Mouse (Mus musculus) liver, postnatal 0 days (tissue): Measurements from ENCODE around the gene Shroom3. TPM values are rescaled to one million over a fixed set of nuclear protein-coding genes. Genes with fewer than 3 reads are reported as not detected.
A peak's percentile ranks its signal among the peaks of the same experiment; 100 is the strongest.

Experiments used
- ATAC-seq: fragments of 200-750 bp; cut with Nextera tagmentation; 2 replicates; pipeline ENCODE4 v1.8.0; 2017; ENCODE audit warnings: mild to moderate bottlenecking, moderate library complexity
- DNase-seq: peaks from one replicate; pipeline ENCODE4 v3.0.0-alpha.2; 2016
- H3K27ac ChIP-seq: fragments of 300-500 bp; sonication (generic); 2 replicates; pipeline ENCODE4 v1.5.1; 2014; ENCODE audit warnings: antibody characterized with exemption, moderate library complexity, mild to moderate bottlenecking, low read depth
- H3K27me3 ChIP-seq: fragments of 300-500 bp; sonication (generic); 2 replicates; pipeline ENCODE4 v1.6.1; 2014; ENCODE audit warnings: low read length, control low read depth, mixed read lengths; ENCODE audit not compliant: insufficient read depth
- H3K36me3 ChIP-seq: fragments of 300-500 bp; sonication (generic); replicated peaks from 2 replicates; pipeline ENCODE4 v1.6.1; 2014; ENCODE audit warnings: mild to moderate bottlenecking, control low read depth, low read length, moderate library complexity, mixed read lengths; ENCODE audit not compliant: insufficient read depth
- H3K4me1 ChIP-seq: fragments of 300-500 bp; sonication (generic); 2 replicates; pipeline ENCODE4 v1.6.1; 2014; ENCODE audit warnings: antibody characterized with exemption, mild to moderate bottlenecking, control low read depth; ENCODE audit not compliant: insufficient read depth
- H3K4me2 ChIP-seq: fragments of 300-500 bp; sonication (generic); 2 replicates; pipeline ENCODE4 v1.6.1; 2014; ENCODE audit warnings: low read depth, mild to moderate bottlenecking, low read length, moderate library complexity, mixed read lengths
- H3K4me3 ChIP-seq: fragments of 300-500 bp; sonication (generic); 2 replicates; pipeline ENCODE4 v1.5.1; 2014; ENCODE audit warnings: low read depth, low read length
- H3K9ac ChIP-seq: fragments of 300-500 bp; sonication (generic); replicated peaks from 2 replicates; pipeline ENCODE4 v1.6.1; 2014; ENCODE audit warnings: mild to moderate bottlenecking, moderate library complexity
- H3K9me3 ChIP-seq: fragments of 300-500 bp; sonication (generic); 2 replicates; pipeline ENCODE4 v1.6.1; 2016; ENCODE audit warnings: mild to moderate bottlenecking, control low read depth, low read length, mixed read lengths
- CTCF ChIP-seq: sonication (generic); IDR thresholded peaks from 2 replicates; pipeline ENCODE4 v1.5.1; 2016; ENCODE audit warnings: antibody characterized with exemption, low read depth
- EP300 ChIP-seq: IDR thresholded peaks from 2 replicates; pipeline ENCODE4 v1.6.1; 2016; ENCODE audit warnings: antibody characterized with exemption, low read depth, mild to moderate bottlenecking
- WGBS: fragments of 180-500 bp; shearing (Covaris S2); extraction: QIAGEN DNeasy Blood & Tissue Kit; methylation state at CpG from one replicate; pipeline ENCODE4 v1.1.7; 2014; ENCODE audit not compliant: insufficient replicate concordance; 5-methylcytosine and 5-hydroxymethylcytosine counted together
- polyA plus RNA-seq: library from polyadenylated mRNA; unstranded; fragments of >200 nt; fragmentation: Nextera tagmentation; extraction: Ambion mirVana; gene quantifications from 2 replicates; pipeline ENCODE4 v1.2.1, GENCODE M21; 2015

Gene Shroom3
- polyA plus RNA-seq, 1 experiment from 2014 or later = 0.96 TPM

DNA sequence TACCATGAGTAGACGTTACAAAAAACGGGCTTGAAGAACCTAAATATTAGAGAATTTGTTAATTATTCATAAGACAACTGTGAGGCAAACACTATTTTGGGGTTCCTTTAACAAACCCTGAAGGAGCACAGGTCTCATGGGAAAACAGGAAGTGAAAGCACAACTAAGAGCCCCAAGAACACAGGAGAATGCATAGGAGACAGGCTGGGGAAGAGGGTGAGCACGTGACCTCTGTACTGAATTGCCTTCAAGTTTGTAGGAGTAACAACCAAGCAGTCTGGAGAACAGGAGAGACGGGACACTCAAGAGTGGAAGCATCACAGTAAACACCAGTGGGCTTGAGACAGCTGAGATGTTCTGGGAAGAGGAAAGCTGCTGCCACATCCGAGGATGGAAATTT, 16.4 kb upstream of the Shroom3 start:
- H3K4me2 ChIP-seq = no peak overlapping the region
- no peak overlapping the region for H3K27ac ChIP-seq
- DNase-seq (no peak), ATAC-seq (no peak)
- no peak overlapping the region for H3K9ac ChIP-seq
- 53% methylated on average over 5 of the region's 5 CpGs for WGBS
- H3K27me3 ChIP-seq = no peaks in the 10 kb centered on the region
- no peaks in the 10 kb centered on the region for H3K9me3 ChIP-seq
- no peak overlapping the region for H3K4me3 ChIP-seq
- no peaks in the 10 kb centered on the region for H3K4me1 ChIP-seq
- TF ChIP-seq EP300 = no peak
- no peak for TF ChIP-seq CTCF
- no peaks in the 10 kb centered on the region for H3K36me3 ChIP-seq

DNA sequence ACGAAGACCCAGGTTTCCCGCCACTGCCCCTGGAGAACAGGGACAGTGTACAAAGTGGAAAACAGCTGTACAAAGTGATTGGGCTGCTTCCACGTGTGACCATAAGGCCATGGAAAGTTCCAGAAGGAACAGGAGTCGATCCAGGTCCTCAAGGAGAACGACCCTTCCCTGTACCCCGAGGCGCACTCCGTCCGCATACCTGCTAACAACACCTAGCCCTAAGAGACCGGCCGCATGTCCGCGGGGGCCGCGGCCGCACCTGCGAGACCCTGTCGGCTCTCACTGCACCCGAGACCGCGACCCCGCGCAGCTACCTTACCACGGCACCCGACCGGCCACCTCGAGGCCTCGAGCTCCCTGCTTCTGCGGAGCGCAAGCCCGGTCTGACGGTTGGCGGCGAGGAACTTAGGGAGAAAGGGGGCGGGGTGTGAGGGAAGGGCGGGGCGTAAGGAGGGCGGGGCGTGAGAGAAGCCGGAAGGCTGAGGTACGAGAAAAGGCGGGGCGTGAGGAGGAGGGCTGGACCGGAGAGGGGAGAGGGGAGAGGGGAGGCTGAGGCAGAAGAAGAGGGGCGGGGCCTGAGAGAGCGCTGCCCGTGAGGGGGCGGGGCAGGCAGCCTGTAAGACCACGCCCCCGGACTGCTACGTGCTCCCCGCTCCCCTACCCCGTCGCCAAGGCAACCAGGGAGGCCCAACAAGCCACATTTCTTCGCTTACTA, 8.2 kb upstream of the Shroom3 start, which contains the start of gene Ccdc158:
Gene Ccdc158 (minus strand): TSS at position 413 of the 715 bp plus-strand sequence.
- no peak within 1 kb of the TSS for H3K27ac ChIP-seq
- peak within 1 kb of the TSS; percentile 74 for H3K4me2 ChIP-seq
- no peaks in the 10 kb centered on the region for H3K27me3 ChIP-seq
- peaks cover 9% of the 10 kb centered on the region for H3K4me1 ChIP-seq
- TF ChIP-seq EP300 (no peak), CTCF (no peak)
- DNase-seq (peak; percentile 83), ATAC-seq (peak; percentile 90)
- no peaks in the 10 kb centered on the region for H3K9me3 ChIP-seq
- 12% methylated on average over 53 of the region's 55 CpGs for WGBS
- peak within 1 kb of the TSS; percentile 16; the same call in 1 of the 2 replicates for H3K9ac ChIP-seq
- peak within 1 kb of the TSS; percentile 33 for H3K4me3 ChIP-seq
- H3K36me3 ChIP-seq = no peaks in the 10 kb centered on the region

DNA sequence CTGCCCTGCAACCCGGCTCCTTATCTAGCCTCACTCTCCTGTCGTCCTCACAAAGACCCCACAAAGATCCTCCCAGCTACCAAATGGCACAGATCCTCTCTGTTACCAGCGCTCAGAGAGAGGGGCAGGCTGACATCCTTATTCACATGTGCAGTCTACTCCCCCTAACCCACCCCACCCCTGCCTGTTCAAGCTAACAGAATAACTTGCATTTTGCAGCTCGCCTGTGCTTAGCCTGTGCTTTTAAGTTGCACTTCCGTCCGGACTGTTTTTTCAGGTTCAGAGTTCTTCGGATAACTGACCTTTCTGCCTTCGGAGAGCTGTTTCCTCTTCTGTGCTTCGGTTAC, 7.7 kb upstream of the Shroom3 start:
- Histone ChIP-seq H3K27ac (no peak overlapping the region), H3K9ac (0 out of 2 replicates have a peak overlapping the region, but pooled peaks have one; percentile 16), H3K4me3 (peak overlapping the region; percentile 33), H3K36me3 (no peaks in the 10 kb centered on the region), H3K9me3 (no peaks in the 10 kb centered on the region), H3K4me1 (peaks cover 9% of the 10 kb centered on the region), H3K4me2 (peak overlapping the region; percentile 74), H3K27me3 (no peaks in the 10 kb centered on the region)
- 1% methylated on average over 9 of the region's 9 CpGs for WGBS
- no peak for DNase-seq
- no peak for TF ChIP-seq CTCF
- TF ChIP-seq EP300 = no peak
- no peak; the same call in 1 of the 2 replicates for ATAC-seq

DNA sequence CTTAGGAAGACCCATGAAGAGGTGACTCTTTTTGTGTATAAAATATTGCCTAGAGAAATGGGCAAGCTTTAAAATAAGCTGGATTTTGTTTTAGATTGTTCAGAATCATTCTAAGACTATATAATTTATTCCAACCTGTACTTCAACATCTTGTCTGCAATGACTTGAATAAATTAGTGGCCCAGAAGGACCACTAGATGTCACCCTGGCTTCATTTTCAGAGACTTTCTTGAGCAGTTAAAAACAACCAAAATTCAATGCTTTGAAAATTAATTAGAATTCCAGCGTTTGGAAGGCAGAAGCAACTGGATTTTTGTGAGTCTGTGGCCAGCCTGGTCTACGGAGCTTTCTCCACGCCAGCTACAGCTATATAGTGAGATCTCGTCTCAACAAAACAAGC, 3.8 kb upstream of the Shroom3 start:
- ATAC-seq = no peak
- H3K4me3 ChIP-seq = no peak overlapping the region
- WGBS = 28% methylated on average over 4 of the region's 4 CpGs
- no peak overlapping the region for H3K9ac ChIP-seq
- peaks cover 20% of the 10 kb centered on the region for H3K27me3 ChIP-seq
- no peak for DNase-seq
- peaks cover 9% of the 10 kb centered on the region for H3K4me1 ChIP-seq
- no peak overlapping the region for H3K4me2 ChIP-seq
- H3K27ac ChIP-seq = no peak overlapping the region
- no peaks in the 10 kb centered on the region for H3K36me3 ChIP-seq
- H3K9me3 ChIP-seq = no peaks in the 10 kb centered on the region
- TF ChIP-seq CTCF (peak; percentile 69), EP300 (peak; percentile 23; the same call in 1 of the 2 replicates)

DNA sequence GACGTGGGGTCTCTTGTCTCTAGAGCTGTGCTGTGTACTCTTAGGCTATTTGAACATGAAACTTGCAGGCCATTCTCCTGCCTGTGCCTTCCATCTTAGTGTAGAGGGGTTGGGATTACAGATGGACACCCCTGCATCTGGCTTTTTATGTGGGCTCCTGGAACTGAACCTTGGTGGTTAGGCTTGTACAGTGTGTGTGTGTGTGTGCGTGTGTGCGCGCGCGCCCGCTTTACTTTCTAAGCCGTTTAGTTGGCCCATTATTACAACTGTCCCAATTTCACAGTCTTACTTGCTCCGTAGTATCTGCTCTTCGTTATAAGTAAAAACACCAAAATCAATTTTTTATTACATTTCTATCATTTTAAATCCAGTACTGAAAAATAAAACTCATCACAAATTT, 1.4 kb upstream of the Shroom3 start:
- no peaks in the 10 kb centered on the region for H3K36me3 ChIP-seq
- H3K9ac ChIP-seq = no peak overlapping the region
- no peaks in the 10 kb centered on the region; the same call in 1 of the 2 replicates for H3K4me1 ChIP-seq
- H3K4me3 ChIP-seq = no peak overlapping the region
- H3K27ac ChIP-seq = no peak overlapping the region
- 90% methylated on average over 10 of the region's 10 CpGs for WGBS
- TF ChIP-seq CTCF (no peak), EP300 (no peak)
- no peak overlapping the region for H3K4me2 ChIP-seq
- ATAC-seq = no peak
- DNase-seq = no peak
- H3K27me3 ChIP-seq = peaks cover 22% of the 10 kb centered on the region
- no peaks in the 10 kb centered on the region for H3K9me3 ChIP-seq

DNA sequence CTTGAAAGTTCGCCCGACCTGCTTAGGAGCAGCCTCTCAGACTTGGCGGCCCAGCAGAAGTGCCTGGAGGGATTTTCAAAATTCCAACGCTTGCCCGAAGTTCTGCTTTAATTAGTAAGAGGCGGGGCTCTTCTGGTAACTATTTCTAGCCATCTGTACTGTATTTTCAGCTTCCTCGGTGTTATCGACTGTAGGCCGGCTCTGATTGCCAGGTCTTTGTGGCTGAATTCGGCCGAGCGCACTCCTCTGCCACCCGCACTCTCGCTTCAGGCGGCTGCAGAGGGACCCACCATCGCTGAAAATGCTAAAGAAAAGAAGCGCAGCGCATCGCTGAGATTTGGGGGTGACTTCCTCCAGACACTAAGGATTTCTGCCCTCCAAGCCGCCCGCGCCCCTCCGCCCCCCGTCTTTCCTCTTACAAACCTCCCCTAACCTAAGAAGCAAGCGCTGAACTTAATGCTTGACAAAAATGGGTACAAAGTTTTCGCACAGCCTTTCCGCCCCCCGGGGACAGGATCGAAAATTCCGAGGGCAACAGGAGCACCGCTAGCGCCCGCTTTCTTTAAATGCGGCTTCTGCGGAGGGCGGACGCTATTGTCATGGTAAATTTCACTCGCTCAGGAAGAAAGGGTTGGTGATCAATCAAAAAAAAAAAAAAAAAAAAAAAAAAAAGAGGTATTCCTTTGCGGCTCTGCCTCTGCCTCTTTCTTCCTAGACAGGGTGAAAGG, 450 bp upstream of the Shroom3 start:
- Histone ChIP-seq H3K27ac (peak overlapping the region; percentile 57; the same call in 1 of the 2 replicates), H3K4me3 (peak overlapping the region; percentile 52), H3K9ac (peak overlapping the region; percentile 61), H3K36me3 (no peaks in the 10 kb centered on the region), H3K9me3 (no peaks in the 10 kb centered on the region), H3K4me1 (no peaks in the 10 kb centered on the region; the same call in 1 of the 2 replicates), H3K4me2 (peak overlapping the region; percentile 79), H3K27me3 (peaks cover 22% of the 10 kb centered on the region)
- DNase-seq = peak; percentile 17
- no peak for TF ChIP-seq EP300
- no peak for TF ChIP-seq CTCF
- no peak for ATAC-seq
- 4% methylated on average over 39 of the region's 39 CpGs for WGBS
